Mouse (Mus musculus) heart, embryonic 11.5 days (tissue): ENCODE measurements around the gene Dhx37. TPM values are rescaled to one million over a fixed set of nuclear protein-coding genes. Genes with fewer than 3 reads are reported as not detected.

ENCODE experiments used
- ATAC-seq: fragments of 200-750 bp; cut with Nextera tagmentation; replicated peaks from 2 replicates; pipeline ENCODE4 v1.8.0; 2017; ENCODE audit warnings: moderate library complexity; ENCODE audit not compliant: insufficient number of reproducible peaks, low FRiP score, low TSS enrichment
- H3K27ac ChIP-seq: fragments of 300-500 bp; sonication (generic); 2 replicates; pipeline ENCODE4 v1.5.1; 2014; ENCODE audit warnings: mild to moderate bottlenecking, low read depth, low read length
- H3K27me3 ChIP-seq: fragments of 300-500 bp; sonication (generic); 2 replicates; pipeline ENCODE4 v1.6.1; 2014; ENCODE audit warnings: mild to moderate bottlenecking, low read length, mixed read lengths; ENCODE audit not compliant: control insufficient read depth, insufficient read depth
- H3K36me3 ChIP-seq: fragments of 300-500 bp; sonication (generic); 2 replicates; pipeline ENCODE4 v1.6.1; 2014; ENCODE audit warnings: mild to moderate bottlenecking, low read length, moderate library complexity, mixed read lengths; ENCODE audit not compliant: control insufficient read depth, insufficient read depth
- H3K4me1 ChIP-seq: fragments of 300-500 bp; sonication (generic); 2 replicates; pipeline ENCODE4 v1.6.1; 2014; ENCODE audit warnings: low read length; ENCODE audit not compliant: control insufficient read depth, insufficient read depth
- H3K4me2 ChIP-seq: fragments of 300-500 bp; sonication (generic); 2 replicates; pipeline ENCODE4 v1.6.1; 2014; ENCODE audit warnings: mild to moderate bottlenecking, moderate library complexity
- H3K4me3 ChIP-seq: fragments of 300-500 bp; sonication (generic); 2 replicates; pipeline ENCODE4 v1.5.1; 2014; ENCODE audit warnings: low read depth, low read length
- H3K9ac ChIP-seq: fragments of 300-500 bp; sonication (generic); 2 replicates; pipeline ENCODE4 v1.6.1; 2014; ENCODE audit warnings: mild to moderate bottlenecking, low read depth, low read length, moderate library complexity
- H3K9me3 ChIP-seq: fragments of 300-500 bp; sonication (generic); replicated peaks from 2 replicates; pipeline ENCODE4 v1.6.1; 2016; ENCODE audit warnings: low read length; ENCODE audit not compliant: control insufficient read depth
- WGBS: fragments of 180-500 bp; shearing (Covaris S2); extraction: QIAGEN DNeasy Blood & Tissue Kit; methylation state at CpG from one replicate; pipeline ENCODE4 v1.1.7; 2014; ENCODE audit not compliant: insufficient replicate concordance; 5-methylcytosine and 5-hydroxymethylcytosine counted together
- polyA plus RNA-seq: library from polyadenylated mRNA; unstranded; fragments of >200 nt; fragmentation: Nextera tagmentation; extraction: Ambion mirVana; gene quantifications from 2 replicates; pipeline ENCODE4 v1.2.1, GENCODE M21; 2014

Dhx37 gene
- polyA plus RNA-seq, 1 experiment from 2014 or later: 10.6 TPM

GRCm38 (mm10) chr5:125375871-125376270 is 58.0 kb downstream of the Dhx37 start:
- Histone ChIP-seq H3K27me3 (no peaks in the 10 kb centered on the region), H3K27ac (no peak overlapping the region), H3K4me3 (no peak overlapping the region), H3K4me1 (no peaks in the 10 kb centered on the region), H3K9me3 (no peaks in the 10 kb centered on the region), H3K36me3 (no peaks in the 10 kb centered on the region), H3K4me2 (no peak overlapping the region), H3K9ac (no peak overlapping the region)
- 85% methylated on average over 2 of the region's 2 CpGs for WGBS
- ATAC-seq: no peak

DNA sequence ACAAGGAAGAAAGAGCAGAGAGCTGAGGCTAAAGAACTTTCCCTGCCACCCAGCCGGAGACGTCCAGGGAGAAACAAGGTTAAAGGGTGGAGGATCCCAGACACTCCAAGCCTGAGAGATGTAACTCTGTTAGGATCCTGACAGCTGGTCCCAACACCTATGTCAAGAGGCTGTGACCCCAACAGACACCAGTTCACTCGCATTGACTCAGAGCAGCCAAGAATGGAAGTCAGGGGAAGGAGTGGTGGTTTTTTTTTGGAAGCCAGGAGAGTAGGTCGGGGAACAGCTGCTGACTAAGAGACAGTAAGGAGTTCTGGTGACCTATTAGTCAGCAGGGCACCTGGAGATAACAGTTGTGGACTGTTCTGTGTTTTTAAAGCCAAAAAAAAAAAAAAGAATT is 61.9 kb downstream of the Dhx37 start:
- WGBS: 57% methylated on average over 4 of the region's 4 CpGs
- no peak for ATAC-seq

DNA sequence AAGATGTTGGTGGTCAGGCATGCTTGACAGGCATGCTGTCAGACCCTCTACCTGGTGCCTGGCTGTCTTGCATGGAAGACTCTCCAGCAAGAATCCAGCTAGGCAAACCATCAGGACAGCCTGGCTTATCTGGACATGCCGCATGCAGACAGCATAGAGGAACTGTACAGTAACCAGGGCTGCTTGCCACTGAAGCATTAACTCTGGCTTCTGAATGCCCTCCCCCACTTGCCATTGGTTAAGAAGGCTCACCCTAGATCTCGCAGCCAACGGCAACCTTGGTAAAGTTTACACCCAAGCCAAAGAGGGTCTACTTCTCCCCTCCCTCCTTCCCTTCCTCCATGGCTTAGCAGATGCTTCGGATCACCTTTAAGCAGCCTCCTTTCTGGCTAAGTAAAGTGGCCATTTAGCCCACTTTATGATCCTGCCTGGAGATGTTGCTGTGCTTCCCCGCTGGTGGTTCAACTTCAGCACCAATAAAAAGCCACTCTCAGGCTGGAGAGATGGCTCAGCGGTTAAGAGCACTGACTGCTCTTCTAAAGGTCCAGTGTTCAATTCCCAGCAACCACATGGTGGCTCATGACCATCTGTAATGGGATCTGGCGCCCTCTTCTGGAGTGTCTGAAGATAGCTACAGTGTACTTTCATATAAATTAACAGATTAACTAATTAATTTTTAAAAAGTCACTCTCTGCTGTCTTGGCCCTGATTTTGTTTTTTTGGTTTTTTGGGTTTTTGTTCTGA is 62.8 kb downstream of the Dhx37 start:
- Histone ChIP-seq H3K36me3 (no peaks in the 10 kb centered on the region), H3K4me3 (no peak overlapping the region), H3K4me1 (no peaks in the 10 kb centered on the region), H3K4me2 (no peak overlapping the region), H3K9ac (no peak overlapping the region), H3K27ac (no peak overlapping the region), H3K27me3 (no peaks in the 10 kb centered on the region), H3K9me3 (no peaks in the 10 kb centered on the region)
- no peak for ATAC-seq
- WGBS: 69% methylated on average over 7 of the region's 7 CpGs

More for the DNA sequence above, 61.9 kb downstream of the Dhx37 start:
- H3K4me3 ChIP-seq: no peak overlapping the region
- H3K4me2 ChIP-seq: no peak overlapping the region
- H3K4me1 ChIP-seq: no peaks in the 10 kb centered on the region
- H3K27me3 ChIP-seq: no peaks in the 10 kb centered on the region
- no peaks in the 10 kb centered on the region for H3K9me3 ChIP-seq
- H3K27ac ChIP-seq: no peak overlapping the region
- H3K9ac ChIP-seq: no peak overlapping the region
- H3K36me3 ChIP-seq: no peaks in the 10 kb centered on the region

GRCm38 (mm10) chr5:125368568-125368967 is 65.4 kb downstream of the Dhx37 start:
- Histone ChIP-seq H3K4me1 (0 out of 2 replicates have a peak, but pooled peaks cover 2% of the 10 kb centered on the region), H3K36me3 (no peaks in the 10 kb centered on the region), H3K4me2 (no peak overlapping the region), H3K27ac (no peak overlapping the region), H3K27me3 (no peaks in the 10 kb centered on the region), H3K9me3 (peaks cover 2% of the 10 kb centered on the region; the same call in 1 of the 2 replicates), H3K4me3 (no peak overlapping the region), H3K9ac (no peak overlapping the region)
- WGBS: 2% methylated on average over 4 of the region's 4 CpGs
- ATAC-seq: peak; percentile 27; the same call in 1 of the 2 replicates

DNA sequence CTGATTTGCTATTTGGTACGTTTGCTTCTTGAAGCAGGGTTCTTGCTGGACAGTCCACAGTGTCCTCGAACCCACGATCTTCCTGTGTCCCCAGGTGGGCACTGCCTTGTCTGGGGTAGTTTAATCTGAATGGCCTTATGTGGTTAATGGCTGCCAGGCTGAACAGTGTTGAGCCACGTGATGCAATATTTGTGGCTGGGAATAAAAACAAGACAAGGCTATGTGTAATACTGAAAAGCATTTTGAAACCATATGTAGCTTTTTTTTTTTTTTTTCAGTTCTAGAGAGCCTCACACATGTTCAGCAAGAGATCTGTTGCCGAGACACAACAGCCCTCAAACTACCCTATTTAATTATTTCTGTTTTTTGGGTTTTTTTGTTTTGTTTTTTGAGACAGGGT is 65.8 kb downstream of the Dhx37 start:
- no peak overlapping the region for H3K4me3 ChIP-seq
- no peak for ATAC-seq
- 70% methylated on average over 5 of the region's 5 CpGs for WGBS
- no peak overlapping the region for H3K27ac ChIP-seq
- no peaks in the 10 kb centered on the region for H3K27me3 ChIP-seq
- H3K36me3 ChIP-seq: no peaks in the 10 kb centered on the region
- peaks cover 2% of the 10 kb centered on the region; the same call in 1 of the 2 replicates for H3K9me3 ChIP-seq
- no peak overlapping the region for H3K9ac ChIP-seq
- 0 out of 2 replicates have a peak, but pooled peaks cover 2% of the 10 kb centered on the region for H3K4me1 ChIP-seq
- no peak overlapping the region for H3K4me2 ChIP-seq

DNA sequence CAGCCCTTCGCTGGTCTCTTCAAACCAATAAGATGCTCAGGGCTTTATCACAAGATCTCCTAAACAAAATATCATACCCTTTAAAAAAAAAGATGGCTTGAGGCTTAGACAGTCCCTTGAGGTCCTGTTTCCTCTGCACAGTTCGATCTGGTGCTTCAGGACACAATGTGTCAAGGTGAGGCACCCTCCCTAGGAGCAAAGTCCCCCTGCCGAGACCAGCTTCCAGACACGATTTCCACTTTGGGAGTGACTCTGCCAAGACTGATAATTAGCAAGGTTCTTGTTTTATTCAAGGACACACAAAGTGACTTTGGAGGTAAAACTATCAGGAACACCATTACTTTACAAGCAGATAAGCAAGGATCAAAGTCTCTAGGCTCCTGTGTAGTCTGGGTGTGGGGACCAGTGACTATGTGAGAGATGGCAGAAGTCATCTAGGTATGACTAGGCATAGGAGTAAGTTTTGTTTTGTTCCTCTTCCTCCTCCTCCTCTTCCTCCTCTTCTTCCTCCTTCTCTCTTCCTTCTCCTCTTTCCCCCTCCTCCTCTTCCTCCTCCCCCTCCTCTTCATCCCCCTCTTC is 69.0 kb downstream of the Dhx37 start:
- no peaks in the 10 kb centered on the region for H3K36me3 ChIP-seq
- H3K4me2 ChIP-seq: no peak overlapping the region
- H3K4me3 ChIP-seq: no peak overlapping the region
- 0 out of 2 replicates have a peak, but pooled peaks cover 2% of the 10 kb centered on the region for H3K4me1 ChIP-seq
- no peaks in the 10 kb centered on the region for H3K27me3 ChIP-seq
- WGBS: 57% methylated on average over 4 of the region's 4 CpGs
- H3K9me3 ChIP-seq: peaks cover 2% of the 10 kb centered on the region; the same call in 1 of the 2 replicates
- H3K9ac ChIP-seq: no peak overlapping the region
- no peak overlapping the region for H3K27ac ChIP-seq
- ATAC-seq: no peak

DNA sequence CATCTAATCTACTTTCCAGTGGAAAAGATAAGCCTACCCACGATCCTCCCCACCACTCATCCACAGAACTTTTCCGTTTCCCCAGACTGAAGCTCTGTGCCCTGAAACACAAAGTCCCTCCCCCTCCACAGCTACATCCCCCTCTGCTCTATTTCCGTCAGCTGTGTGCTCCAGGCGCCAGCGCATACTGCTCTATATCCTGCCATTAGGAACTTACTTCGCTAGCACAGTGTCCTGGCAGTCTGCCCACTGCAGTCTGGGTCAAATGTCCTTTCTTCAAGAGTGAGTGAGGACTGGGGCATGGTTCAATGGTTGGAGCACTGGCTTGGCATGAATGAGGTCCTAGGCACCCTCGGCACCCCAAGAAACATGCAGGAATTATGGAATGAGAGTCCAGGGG is 70.0 kb downstream of the Dhx37 start:
- no peak overlapping the region for H3K4me3 ChIP-seq
- no peaks in the 10 kb centered on the region for H3K27me3 ChIP-seq
- WGBS: 56% methylated on average over 7 of the region's 7 CpGs
- no peaks in the 10 kb centered on the region for H3K36me3 ChIP-seq
- H3K9me3 ChIP-seq: peaks cover 2% of the 10 kb centered on the region; the same call in 1 of the 2 replicates
- H3K27ac ChIP-seq: peak overlapping the region; percentile 46; the same call in 1 of the 2 replicates
- 0 out of 2 replicates have a peak, but pooled peaks cover 2% of the 10 kb centered on the region for H3K4me1 ChIP-seq
- no peak overlapping the region for H3K4me2 ChIP-seq
- ATAC-seq: no peak; the same call in 1 of the 2 replicates
- H3K9ac ChIP-seq: no peak overlapping the region
